Mouse (Mus musculus): ENCODE measurements at regions not wholly inside any gene's neighbourhood (a gene's known extent, or its start where the extent isn't known, plus 50 kb on each side); places are given as distances from the start of the nearest gene placed in this dataset.

- DNase-seq, result no peak
Observed at GRCm38 (mm10) chr4:11903861-11904260, 77.2 kb downstream of the Gm10604 start.

DNA sequence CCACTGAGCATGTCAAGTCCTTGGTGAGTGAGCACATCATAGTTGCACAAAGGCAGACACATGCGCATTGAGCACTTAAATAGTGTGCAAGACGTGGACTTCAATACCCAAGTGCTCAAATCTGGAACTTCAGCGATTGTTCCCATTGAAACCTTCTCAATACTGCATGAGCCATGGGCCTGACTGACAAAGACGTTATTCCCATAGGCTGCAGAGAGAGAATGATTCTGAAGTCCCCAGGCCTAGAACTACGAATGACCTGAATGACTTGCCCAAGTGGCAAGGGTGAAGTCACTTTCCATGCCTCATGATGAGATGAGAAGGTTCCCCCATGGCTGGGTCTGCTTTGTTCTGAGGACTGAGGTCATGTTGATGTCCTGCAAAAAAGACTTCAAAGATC is 77.7 kb downstream of the Gm10604 start:
- no peak for DNase-seq

GRCm38 (mm10) chr4:11899979-11900624 is 81.0 kb downstream of the Gm10604 start:
- no peak for DNase-seq

GRCm38 (mm10) chr4:11897231-11897630 is 83.8 kb downstream of the Gm10604 start:
- DNase-seq, result no peak

- DNase-seq, result no peak
Observed at GRCm38 (mm10) chr4:11895857-11896825, 84.9 kb downstream of the Gm10604 start.

DNA sequence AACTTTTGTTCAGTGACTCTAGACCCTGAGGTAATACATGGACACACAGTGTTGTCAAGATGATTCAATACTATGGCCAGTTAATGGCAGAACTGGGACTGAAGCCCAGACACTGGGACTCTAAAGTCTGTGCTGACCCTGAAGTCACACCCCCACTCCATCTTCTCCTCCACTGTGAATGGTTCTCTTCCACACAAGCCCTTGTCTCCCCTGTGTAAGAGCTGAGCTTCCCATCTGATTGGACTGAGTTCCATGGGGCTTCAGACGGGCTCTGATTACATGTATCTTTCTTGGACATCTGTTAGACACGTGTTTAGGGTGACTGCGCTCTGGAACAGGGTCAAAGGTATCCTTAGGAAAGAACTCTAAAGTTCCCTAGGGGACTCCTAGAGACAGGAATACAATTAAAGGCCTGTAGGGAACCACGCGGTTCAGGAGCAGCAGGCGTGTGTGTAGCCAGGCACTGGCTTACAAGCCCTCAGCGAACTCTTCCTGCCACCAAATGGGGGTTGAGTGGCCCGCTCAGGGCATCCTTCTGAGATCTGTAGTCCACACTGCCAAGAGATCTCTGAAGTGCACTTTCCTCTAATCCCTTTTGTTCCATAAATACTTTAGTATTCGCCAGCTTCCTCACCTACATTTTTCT is 87.4 kb downstream of the Gm10604 start:
- DNase-seq, result no peak

- DNase-seq, result peak; percentile 75
Observed at GRCm38 (mm10) chr4:11889039-11889600, 91.9 kb downstream of the Gm10604 start.

DNA sequence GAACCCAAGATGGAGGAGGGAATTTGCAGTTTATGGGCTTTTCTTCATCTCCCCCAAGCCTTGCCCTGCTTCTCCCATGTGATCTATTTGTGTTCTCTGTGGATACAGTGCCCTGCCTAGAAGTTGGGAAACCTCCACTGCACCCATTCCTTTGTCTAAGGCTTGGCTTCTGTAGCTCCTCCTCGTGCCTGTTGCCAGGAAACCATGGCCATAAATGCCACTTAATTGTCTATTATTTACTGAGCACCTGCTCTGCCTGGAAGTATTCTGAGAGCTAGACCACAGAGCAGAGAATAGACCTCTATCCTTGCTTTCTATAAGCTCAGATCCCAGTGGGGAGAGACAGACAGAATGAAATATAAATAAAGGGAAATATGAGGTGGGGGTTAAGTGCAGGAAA is 93.7 kb downstream of the Gm10604 start:
- DNase-seq, result no peak

- DNase-seq, result no peak
Observed at GRCm38 (mm10) chr4:11885499-11885898, 95.6 kb downstream of the Gm10604 start.

- no peak for DNase-seq
Observed at GRCm38 (mm10) chr4:11884818-11885217, 96.2 kb downstream of the Gm10604 start.

DNA sequence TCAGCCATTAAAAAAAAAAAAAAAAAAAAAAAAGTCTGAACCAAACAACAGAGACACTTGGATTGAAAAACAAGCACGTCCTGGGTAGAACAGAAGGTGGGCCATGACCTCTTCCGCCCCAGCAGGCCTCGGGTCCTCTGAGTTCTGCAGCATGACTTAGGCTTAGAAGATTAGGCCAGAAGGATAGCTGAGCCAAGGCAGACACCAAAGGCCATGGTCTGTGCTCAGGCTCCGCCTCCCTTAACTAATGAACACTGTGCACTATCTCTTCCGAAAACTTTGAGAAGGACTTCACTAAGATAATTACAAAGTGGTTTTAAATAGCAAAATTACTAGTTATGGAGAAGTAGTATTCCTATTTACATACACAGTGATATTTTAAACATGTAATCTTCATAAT is 97.8 kb downstream of the Gm10604 start:
- no peak for DNase-seq

GRCm38 (mm10) chr4:11882666-11883065 is 98.4 kb downstream of the Gm10604 start:
- DNase-seq, result no peak

- DNase-seq, result no peak
Observed at GRCm38 (mm10) chr4:11878638-11879037, 102.4 kb downstream of the Gm10604 start.

DNA sequence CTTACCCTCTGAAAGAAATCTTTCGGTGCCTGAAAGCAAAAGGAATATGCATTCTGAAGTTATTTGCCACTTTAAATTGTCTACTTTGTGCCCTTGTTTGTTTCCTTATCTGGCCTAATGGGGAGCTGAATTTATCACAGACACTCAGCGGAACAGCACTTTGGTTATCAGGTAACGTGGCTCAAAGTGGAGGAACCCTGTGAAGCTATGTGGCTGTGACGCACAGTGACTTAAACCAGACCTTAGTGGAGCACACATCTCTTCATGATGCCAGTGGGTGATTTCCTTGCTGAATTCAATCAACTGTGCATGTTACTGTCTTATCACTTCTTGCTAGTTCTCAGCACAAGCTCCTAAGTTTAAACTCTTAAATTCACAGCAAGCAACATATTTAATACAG is 103.1 kb downstream of the Gm10604 start:
- no peak for DNase-seq

GRCm38 (mm10) chr4:11876009-11876408 is 105.1 kb downstream of the Gm10604 start:
- DNase-seq, result no peak

- no peak for DNase-seq
Observed at GRCm38 (mm10) chr4:11874586-11875264, 106.3 kb downstream of the Gm10604 start.

- no peak for DNase-seq
Observed at GRCm38 (mm10) chr4:11872036-11872435, 109.0 kb downstream of the Gm10604 start.

- DNase-seq, result no peak
Observed at GRCm38 (mm10) chr4:11869721-11870120, 111.3 kb downstream of the Gm10604 start.

DNA sequence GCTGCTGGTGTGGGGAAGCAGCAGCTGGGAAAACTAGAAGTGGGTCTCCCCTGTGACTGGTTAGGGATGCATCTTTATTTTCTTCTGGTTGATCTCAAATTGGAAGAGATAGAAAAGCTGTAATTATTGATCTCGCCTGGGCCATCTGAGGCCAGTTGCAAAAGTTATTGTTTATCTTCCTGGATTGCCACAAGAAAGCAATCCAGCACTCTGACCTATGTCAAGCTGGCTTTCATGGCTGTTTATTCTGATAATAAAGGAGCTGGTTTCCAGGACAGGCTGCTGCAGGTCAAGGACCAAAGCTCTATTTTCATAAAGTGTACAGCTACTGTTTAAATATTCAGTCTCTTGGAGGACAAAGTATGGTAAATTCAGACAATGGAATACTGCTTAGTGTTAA is 112.5 kb downstream of the Gm10604 start:
- no peak for DNase-seq
